Mouse (Mus musculus) hindbrain, postnatal 0 days (tissue): ENCODE results near the gene 4931409K22Rik. TPM values are rescaled to one million over a fixed set of nuclear protein-coding genes. Genes with fewer than 3 reads are reported as not detected.
A peak's percentile ranks its signal among the peaks of the same experiment; 100 is the strongest.

Source experiments
- ATAC-seq: fragments of 200-750 bp; cut with Nextera tagmentation; 2 replicates; pipeline ENCODE4 v1.8.0; 2017; ENCODE audit warnings: mild to moderate bottlenecking, moderate TSS enrichment, moderate library complexity
- DNase-seq: peaks from one replicate; pipeline ENCODE4 v3.0.0-alpha.2; 2015; ENCODE audit warnings: low spot score
- H3K27ac ChIP-seq: fragments of 300-500 bp; sonication (generic); 2 replicates; pipeline ENCODE4 v1.5.1; 2014; ENCODE audit warnings: mild to moderate bottlenecking
- H3K27me3 ChIP-seq: fragments of 300-500 bp; sonication (generic); 2 replicates; pipeline ENCODE4 v1.6.1; 2014; ENCODE audit warnings: low read length, mixed read lengths; ENCODE audit not compliant: insufficient read depth
- H3K36me3 ChIP-seq: fragments of 300-500 bp; sonication (generic); 2 replicates; pipeline ENCODE4 v1.6.1; 2014; ENCODE audit warnings: low read length, mixed read lengths; ENCODE audit not compliant: insufficient read depth
- H3K4me1 ChIP-seq: fragments of 300-500 bp; sonication (generic); 2 replicates; pipeline ENCODE4 v1.6.1; 2014; ENCODE audit warnings: antibody characterized with exemption, low read length, mixed read lengths; ENCODE audit not compliant: insufficient read depth
- H3K4me2 ChIP-seq: fragments of 300-500 bp; sonication (generic); 2 replicates; pipeline ENCODE4 v1.6.1; 2014; ENCODE audit warnings: low read depth, mild to moderate bottlenecking, low read length, moderate library complexity, mixed read lengths
- H3K4me3 ChIP-seq: fragments of 300-500 bp; sonication (generic); 2 replicates; pipeline ENCODE4 v1.5.1; 2014; ENCODE audit warnings: low read length
- H3K9ac ChIP-seq: fragments of 300-500 bp; sonication (generic); replicated peaks from 2 replicates; pipeline ENCODE4 v1.6.1; 2014; ENCODE audit warnings: mild to moderate bottlenecking, low read length, moderate library complexity, mixed read lengths
- H3K9me3 ChIP-seq: fragments of 300-500 bp; sonication (generic); 2 replicates; pipeline ENCODE4 v1.6.1; 2016; ENCODE audit warnings: low read length, mixed read lengths
- CTCF ChIP-seq: IDR thresholded peaks from 2 replicates; pipeline ENCODE4 v1.5.1; 2016; ENCODE audit warnings: antibody characterized with exemption, control low read depth, low read depth
- WGBS: fragments of 180-500 bp; shearing (Covaris S2); extraction: QIAGEN DNeasy Blood & Tissue Kit; methylation state at CpG from one replicate; pipeline ENCODE4 v1.1.7; 2014; 5-methylcytosine and 5-hydroxymethylcytosine counted together
- microRNA counts: library from miRNA; unstranded; fragments of <30 nt; microRNA quantifications from one replicate; lab custom pipeline; 2015
- microRNA-seq, 2 experiments: library from miRNA; unstranded; fragments of <30 nt; microRNA quantifications; one replicate each; pipeline ENCODE4; 2016
- polyA plus RNA-seq: library from polyadenylated mRNA; unstranded; fragments of >200 nt; fragmentation: Nextera tagmentation; extraction: Ambion mirVana; gene quantifications from 2 replicates; pipeline ENCODE4 v1.2.1, GENCODE M21; 2015
- total RNA-seq: library from RNA; depleted of rRNA; stranded (reverse); fragments of >200 nt; gene quantifications from 2 replicates; pipeline ENCODE4 v1.2.3, GENCODE M21; 2014; rRNA removed

Gene 4931409K22Rik
- total and polyA plus RNA-seq, 2 experiments from 2014 or later = 0.16 TPM; not detected in 1

GRCm38 (mm10) chr5:24502786-24503185, 53.8 kb downstream of the 4931409K22Rik start:
- H3K27ac ChIP-seq = no peak overlapping the region
- no peak for TF ChIP-seq CTCF
- H3K9ac ChIP-seq = no peak overlapping the region
- no peaks in the 10 kb centered on the region for H3K9me3 ChIP-seq
- no peak overlapping the region for H3K4me3 ChIP-seq
- H3K4me2 ChIP-seq = no peak overlapping the region
- ATAC-seq = no peak
- H3K27me3 ChIP-seq = no peaks in the 10 kb centered on the region
- 74% methylated on average over 4 of the region's 4 CpGs for WGBS
- no peak for DNase-seq
- H3K36me3 ChIP-seq = peaks cover 32% of the 10 kb centered on the region; the same call in 1 of the 2 replicates
- no peaks in the 10 kb centered on the region for H3K4me1 ChIP-seq

- Histone ChIP-seq H3K36me3 (peaks cover 37% of the 10 kb centered on the region; the same call in 1 of the 2 replicates), H3K27ac (no peak overlapping the region), H3K9ac (no peak overlapping the region), H3K4me2 (no peak overlapping the region), H3K27me3 (no peaks in the 10 kb centered on the region), H3K9me3 (no peaks in the 10 kb centered on the region), H3K4me3 (no peak overlapping the region), H3K4me1 (no peaks in the 10 kb centered on the region)
- DNase-seq = peak; percentile 83
- WGBS = 47% methylated on average over 11 of the region's 11 CpGs
- TF ChIP-seq CTCF = no peak
- peak; percentile 24 for ATAC-seq
Measured at GRCm38 (mm10) chr5:24500851-24501250, 55.8 kb downstream of the 4931409K22Rik start.

GRCm38 (mm10) chr5:24499113-24499512, 57.5 kb downstream of the 4931409K22Rik start:
- H3K27ac ChIP-seq = no peak overlapping the region
- no peak overlapping the region for H3K4me2 ChIP-seq
- WGBS = 40% methylated on average over 10 of the region's 10 CpGs
- DNase-seq = no peak
- no peaks in the 10 kb centered on the region for H3K27me3 ChIP-seq
- TF ChIP-seq CTCF = no peak
- H3K4me3 ChIP-seq = no peak overlapping the region
- H3K4me1 ChIP-seq = no peaks in the 10 kb centered on the region
- no peak for ATAC-seq
- peaks cover 37% of the 10 kb centered on the region; the same call in 1 of the 2 replicates for H3K36me3 ChIP-seq
- H3K9ac ChIP-seq = no peak overlapping the region
- no peaks in the 10 kb centered on the region for H3K9me3 ChIP-seq

- Histone ChIP-seq H3K4me2 (no peak overlapping the region), H3K4me3 (no peak overlapping the region), H3K9ac (no peak overlapping the region), H3K27ac (no peak overlapping the region), H3K36me3 (peaks cover 46% of the 10 kb centered on the region; the same call in 1 of the 2 replicates), H3K9me3 (no peaks in the 10 kb centered on the region), H3K4me1 (no peaks in the 10 kb centered on the region), H3K27me3 (no peaks in the 10 kb centered on the region)
- 55% methylated on average over 12 of the region's 12 CpGs for WGBS
- TF ChIP-seq CTCF = no peak
- ATAC-seq (no peak), DNase-seq (peak; percentile 48)
Measured at GRCm38 (mm10) chr5:24497526-24497925, 59.1 kb downstream of the 4931409K22Rik start.

- no peaks in the 10 kb centered on the region for H3K4me1 ChIP-seq
- ATAC-seq (no peak), DNase-seq (no peak)
- WGBS = 31% methylated on average over 6 of the region's 6 CpGs
- no peaks in the 10 kb centered on the region for H3K27me3 ChIP-seq
- no peak overlapping the region for H3K4me2 ChIP-seq
- H3K9ac ChIP-seq = no peak overlapping the region
- H3K9me3 ChIP-seq = no peaks in the 10 kb centered on the region
- no peak for TF ChIP-seq CTCF
- peaks cover 52% of the 10 kb centered on the region; the same call in 1 of the 2 replicates for H3K36me3 ChIP-seq
- no peak overlapping the region for H3K4me3 ChIP-seq
- no peak overlapping the region for H3K27ac ChIP-seq
Measured at GRCm38 (mm10) chr5:24496756-24497155, 59.9 kb downstream of the 4931409K22Rik start.

GRCm38 (mm10) chr5:24495019-24495418, 61.6 kb downstream of the 4931409K22Rik start:
- WGBS = 48% methylated on average over 15 of the region's 15 CpGs
- H3K36me3 ChIP-seq = peaks cover 52% of the 10 kb centered on the region
- no peaks in the 10 kb centered on the region for H3K4me1 ChIP-seq
- H3K9me3 ChIP-seq = no peaks in the 10 kb centered on the region
- no peak overlapping the region for H3K4me2 ChIP-seq
- H3K27ac ChIP-seq = no peak overlapping the region
- ATAC-seq (no peak), DNase-seq (no peak)
- H3K4me3 ChIP-seq = no peak overlapping the region
- H3K27me3 ChIP-seq = no peaks in the 10 kb centered on the region
- TF ChIP-seq CTCF = no peak
- H3K9ac ChIP-seq = no peak overlapping the region

MicroRNAs encoded within 50 kb of the gene (microRNA counts, 519-probe panel; counts per million panel counts)
- not detected for microRNA mmu-miR-671-3p (lab: Ali Mortazavi, UCI)
- microRNA mmu-miR-671-5p (lab: Ali Mortazavi, UCI) = not detected

Small RNA genes lying within 50 kb of the gene (microRNA-seq; reads per million reads assigned to microRNA genes)
- 269 to 373 reads per million in 2 experiments for gene Mir671

Other genes with a start within 250 kb of the 4931409K22Rik start
- 55.9 and 70.5 TPM in 2 replicates for gene Kcnh2, start 205.2 kb downstream of the 4931409K22Rik start, total RNA-seq
- gene Kcnh2, start 205.2 kb downstream of the 4931409K22Rik start, polyA plus RNA-seq = 10.8 and 11.5 TPM in 2 replicates
- 8.7 and 13.3 TPM in 2 replicates for gene Nos3, start 192.0 kb downstream of the 4931409K22Rik start, total RNA-seq
- 7.2 and 7.4 TPM in 2 replicates for gene Nos3, start 192.0 kb downstream of the 4931409K22Rik start, polyA plus RNA-seq
- gene Atg9b, start 164.7 kb downstream of the 4931409K22Rik start, total RNA-seq = 8.8 and 9.8 TPM in 2 replicates
- gene Atg9b, start 164.7 kb downstream of the 4931409K22Rik start, polyA plus RNA-seq = 5.1 and 6.1 TPM in 2 replicates
- 63.2 and 90.6 TPM in 2 replicates for gene Abcb8, start 163.1 kb downstream of the 4931409K22Rik start, total RNA-seq
- gene Abcb8, start 163.1 kb downstream of the 4931409K22Rik start, polyA plus RNA-seq = 41.9 and 43.5 TPM in 2 replicates
- 0.37 and 1.9 TPM in 2 replicates for gene Asic3, start 143.4 kb downstream of the 4931409K22Rik start, total RNA-seq
- 0.58 and 1.3 TPM in 2 replicates for gene Asic3, start 143.4 kb downstream of the 4931409K22Rik start, polyA plus RNA-seq
- 81.0 and 87.7 TPM in 2 replicates for gene Cdk5, start 133.3 kb downstream of the 4931409K22Rik start, total RNA-seq
- 151 and 158 TPM in 2 replicates for gene Cdk5, start 133.3 kb downstream of the 4931409K22Rik start, polyA plus RNA-seq
- 41.5 and 44.4 TPM in 2 replicates for gene Slc4a2, start 133.0 kb downstream of the 4931409K22Rik start, total RNA-seq
- gene Slc4a2, start 133.0 kb downstream of the 4931409K22Rik start, polyA plus RNA-seq = 17.1 and 17.8 TPM in 2 replicates
- 200 and 203 TPM in 2 replicates for gene Fastk, start 111.5 kb downstream of the 4931409K22Rik start, total RNA-seq
- gene Fastk, start 111.5 kb downstream of the 4931409K22Rik start, polyA plus RNA-seq = 99.2 and 101 TPM in 2 replicates
- gene Tmub1, start 109.0 kb downstream of the 4931409K22Rik start, total RNA-seq = 74.6 and 78.4 TPM in 2 replicates
- gene Tmub1, start 109.0 kb downstream of the 4931409K22Rik start, polyA plus RNA-seq = 50.0 and 51.2 TPM in 2 replicates
- 277 and 287 TPM in 2 replicates for gene Agap3, start 104.6 kb downstream of the 4931409K22Rik start, total RNA-seq
- gene Agap3, start 104.6 kb downstream of the 4931409K22Rik start, polyA plus RNA-seq = 112 and 121 TPM in 2 replicates
- gene Gbx1, start 29.6 kb downstream of the 4931409K22Rik start, total RNA-seq = 6.5 and 11.3 TPM in 2 replicates
- 4.1 and 4.4 TPM in 2 replicates for gene Gbx1, start 29.6 kb downstream of the 4931409K22Rik start, polyA plus RNA-seq
- gene Asb10, start 15.8 kb downstream of the 4931409K22Rik start, total RNA-seq = 0.10 TPM in 1 of 2 replicates, not detected in the other
- 0.16 and 0.21 TPM in 2 replicates for gene Asb10, start 15.8 kb downstream of the 4931409K22Rik start, polyA plus RNA-seq
- 60.6 and 65.6 TPM in 2 replicates for gene Abcf2, start 20.7 kb upstream of the 4931409K22Rik start, total RNA-seq
- gene Abcf2, start 20.7 kb upstream of the 4931409K22Rik start, polyA plus RNA-seq = 65.4 and 66.5 TPM in 2 replicates
- gene Chpf2, start 29.9 kb upstream of the 4931409K22Rik start, total RNA-seq = 38.3 and 46.2 TPM in 2 replicates
- gene Chpf2, start 29.9 kb upstream of the 4931409K22Rik start, polyA plus RNA-seq = 25.0 and 26.9 TPM in 2 replicates
- gene Smarcd3, start 67.6 kb upstream of the 4931409K22Rik start, total RNA-seq = 246 and 262 TPM in 2 replicates
- 114 and 128 TPM in 2 replicates for gene Smarcd3, start 67.6 kb upstream of the 4931409K22Rik start, polyA plus RNA-seq
- gene Nub1, start 128.7 kb upstream of the 4931409K22Rik start, total RNA-seq = 33.8 and 37.1 TPM in 2 replicates
- gene Nub1, start 128.7 kb upstream of the 4931409K22Rik start, polyA plus RNA-seq = 40.5 and 42.5 TPM in 2 replicates
- 15.4 and 16.0 TPM in 2 replicates for gene Wdr86, start 173.9 kb upstream of the 4931409K22Rik start, total RNA-seq
- 7.8 and 8.0 TPM in 2 replicates for gene Wdr86, start 173.9 kb upstream of the 4931409K22Rik start, polyA plus RNA-seq
- not detected in 2 replicates for gene Crygn, start 201.2 kb upstream of the 4931409K22Rik start, total RNA-seq
- 4.7 and 5.4 TPM in 2 replicates for gene Crygn, start 201.2 kb upstream of the 4931409K22Rik start, polyA plus RNA-seq